Mouse (Mus musculus) intestine, postnatal 0 days (tissue): ENCODE measurements at regions not wholly inside any gene's neighbourhood (a gene's known extent, or its start where the extent isn't known, plus 50 kb on each side); places are given as distances from the start of the nearest gene placed in this dataset.

Experiments used
- ATAC-seq: fragments of 200-750 bp; cut with Nextera tagmentation; 2 replicates; pipeline ENCODE4 v1.8.0; 2017; ENCODE audit warnings: mild to moderate bottlenecking, moderate TSS enrichment, moderate library complexity
- H3K27ac ChIP-seq: fragments of 300-500 bp; sonication (generic); 2 replicates; pipeline ENCODE4 v1.5.1; 2014; ENCODE audit warnings: mild to moderate bottlenecking, low read depth, low read length, moderate library complexity
- H3K27me3 ChIP-seq: fragments of 300-500 bp; sonication (generic); replicated peaks from 2 replicates; pipeline ENCODE4 v1.6.1; 2014; ENCODE audit warnings: low read length, mixed read lengths; ENCODE audit not compliant: control insufficient read depth, insufficient read depth
- H3K36me3 ChIP-seq: fragments of 300-500 bp; sonication (generic); 2 replicates; pipeline ENCODE4 v1.6.1; 2014; ENCODE audit warnings: mild to moderate bottlenecking, moderate library complexity; ENCODE audit not compliant: control insufficient read depth, insufficient read depth
- H3K4me1 ChIP-seq: fragments of 300-500 bp; sonication (generic); replicated peaks from 2 replicates; pipeline ENCODE4 v1.6.1; 2014; ENCODE audit warnings: antibody characterized with exemption, low read length, mixed read lengths; ENCODE audit not compliant: control insufficient read depth, insufficient read depth
- H3K4me2 ChIP-seq: fragments of 300-500 bp; sonication (generic); replicated peaks from 2 replicates; pipeline ENCODE4 v1.6.1; 2014; ENCODE audit warnings: low read depth, mild to moderate bottlenecking, moderate library complexity
- H3K4me3 ChIP-seq: fragments of 300-500 bp; sonication (generic); 2 replicates; pipeline ENCODE4 v1.5.1; 2014; ENCODE audit warnings: low read depth, low read length
- H3K9ac ChIP-seq: fragments of 300-500 bp; sonication (generic); 2 replicates; pipeline ENCODE4 v1.6.1; 2014; ENCODE audit warnings: mild to moderate bottlenecking, low read depth, low read length
- H3K9me3 ChIP-seq: fragments of 300-500 bp; sonication (generic); 2 replicates; pipeline ENCODE4 v1.6.1; 2016; ENCODE audit warnings: mixed run types; ENCODE audit not compliant: control insufficient read depth
- CTCF ChIP-seq: sonication (generic); IDR thresholded peaks from 2 replicates; pipeline ENCODE4 v1.5.1; 2016; ENCODE audit warnings: low read depth, mild to moderate bottlenecking, control low read depth, antibody characterized with exemption, moderate library complexity
- WGBS: fragments of 180-500 bp; shearing (Covaris S2); extraction: QIAGEN DNeasy Blood & Tissue Kit; methylation state at CpG from one replicate; pipeline ENCODE4 v1.1.7; 2014; 5-methylcytosine and 5-hydroxymethylcytosine counted together

DNA sequence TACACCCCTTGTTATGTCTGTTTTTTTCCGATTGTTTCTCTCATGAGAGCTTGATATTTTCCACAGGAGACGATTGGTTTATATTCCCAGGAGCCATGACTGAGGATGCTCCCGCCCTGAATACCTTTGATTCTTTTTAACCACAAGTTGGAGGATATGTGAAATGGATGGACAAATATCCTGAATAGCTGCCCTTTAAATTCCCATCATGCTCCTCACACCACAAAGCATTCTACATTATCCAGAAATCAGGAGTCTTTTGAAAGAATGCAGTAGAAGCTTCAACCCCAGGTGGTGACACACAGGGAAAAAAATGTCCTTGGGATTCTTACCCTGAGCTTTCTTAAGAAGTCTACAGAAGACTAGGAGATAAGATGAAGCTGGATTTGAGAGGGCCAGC, 727.9 kb downstream of the Inhba start:
- Histone ChIP-seq H3K9ac (no peak overlapping the region), H3K27me3 (no peaks in the 10 kb centered on the region), H3K4me2 (no peak overlapping the region), H3K9me3 (no peaks in the 10 kb centered on the region), H3K36me3 (no peaks in the 10 kb centered on the region), H3K4me1 (no peaks in the 10 kb centered on the region), H3K27ac (no peak overlapping the region), H3K4me3 (no peak overlapping the region)
- 85% methylated on average over 3 of the region's 3 CpGs for WGBS
- ATAC-seq, result no peak
- TF ChIP-seq CTCF, result no peak

DNA sequence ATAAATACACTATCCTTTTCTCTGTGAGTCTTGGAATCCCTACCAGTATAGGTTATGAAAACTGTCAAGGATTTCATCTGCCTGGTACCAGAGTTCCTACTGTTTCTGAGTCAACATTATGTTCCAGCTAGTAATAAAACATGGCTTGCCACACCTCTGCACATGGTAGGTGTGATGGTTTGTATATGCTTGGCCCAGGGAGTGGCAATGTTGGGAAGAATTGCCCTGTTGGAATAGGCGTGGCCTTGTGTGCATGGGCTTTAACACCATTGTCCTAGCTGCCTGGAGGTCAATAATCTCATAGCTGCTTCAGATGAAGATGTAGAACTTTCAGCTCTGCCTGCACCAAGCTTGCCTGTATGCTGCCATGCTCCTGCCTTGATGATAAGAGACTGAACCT, 732.6 kb downstream of the Inhba start:
- WGBS, result 76% methylated on average over 1 of the region's 1 CpGs
- Histone ChIP-seq H3K9ac (no peak overlapping the region), H3K27me3 (no peaks in the 10 kb centered on the region), H3K4me1 (no peaks in the 10 kb centered on the region), H3K4me3 (no peak overlapping the region), H3K36me3 (no peaks in the 10 kb centered on the region), H3K9me3 (no peaks in the 10 kb centered on the region), H3K27ac (no peak overlapping the region), H3K4me2 (no peak overlapping the region)
- TF ChIP-seq CTCF, result no peak
- ATAC-seq, result no peak

DNA sequence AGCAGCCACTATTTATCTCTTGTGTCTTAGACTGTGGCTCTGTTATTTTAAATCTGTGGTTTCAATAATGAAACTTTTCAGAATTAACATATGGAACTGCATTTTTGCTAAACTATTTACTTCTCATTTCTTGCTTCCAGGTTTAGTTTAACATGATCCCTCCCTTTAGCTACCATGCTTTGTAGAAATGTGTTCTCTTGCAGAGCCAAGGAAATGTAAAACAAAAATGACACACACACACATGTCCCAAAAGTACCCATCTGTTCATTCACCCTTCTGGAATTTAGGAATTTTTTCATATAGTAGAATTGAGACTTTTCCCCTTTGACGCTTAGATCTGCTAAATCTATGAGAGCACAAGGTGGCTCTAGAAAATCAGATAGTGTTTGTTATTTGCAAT, 734.0 kb downstream of the Inhba start:
- ATAC-seq, result no peak
- Histone ChIP-seq H3K9me3 (no peaks in the 10 kb centered on the region), H3K4me1 (no peaks in the 10 kb centered on the region), H3K9ac (no peak overlapping the region), H3K36me3 (no peaks in the 10 kb centered on the region), H3K27ac (no peak overlapping the region), H3K4me2 (no peak overlapping the region), H3K4me3 (no peak overlapping the region), H3K27me3 (no peaks in the 10 kb centered on the region)
- no peak for TF ChIP-seq CTCF
- 85% methylated on average over 1 of the region's 1 CpGs for WGBS

DNA sequence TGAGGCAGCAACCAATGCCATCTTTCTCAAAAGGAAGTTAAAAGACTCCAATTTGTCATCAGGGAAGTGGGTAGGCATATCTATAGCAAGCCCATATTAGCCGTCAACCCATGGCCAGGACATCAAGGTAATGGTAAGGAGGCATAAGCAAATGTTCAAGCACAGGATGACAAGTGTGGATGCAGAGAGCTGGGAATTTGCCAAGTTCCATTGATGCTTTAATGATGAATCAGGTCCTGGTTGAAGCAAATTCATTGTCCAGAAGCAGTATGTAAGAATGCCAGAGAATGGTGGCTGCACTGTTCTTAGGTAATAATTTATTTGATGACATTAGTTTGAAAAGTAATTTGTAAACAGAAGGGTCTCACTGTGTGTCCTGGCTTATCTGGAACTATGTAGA, 734.8 kb downstream of the Inhba start:
- H3K4me1 ChIP-seq, result no peaks in the 10 kb centered on the region
- no peaks in the 10 kb centered on the region for H3K27me3 ChIP-seq
- ATAC-seq, result no peak
- no peak overlapping the region for H3K9ac ChIP-seq
- WGBS, result 83% methylated on average over 1 of the region's 1 CpGs
- no peak for TF ChIP-seq CTCF
- H3K4me3 ChIP-seq, result no peak overlapping the region
- no peaks in the 10 kb centered on the region for H3K9me3 ChIP-seq
- H3K4me2 ChIP-seq, result no peak overlapping the region
- no peak overlapping the region for H3K27ac ChIP-seq
- H3K36me3 ChIP-seq, result no peaks in the 10 kb centered on the region

DNA sequence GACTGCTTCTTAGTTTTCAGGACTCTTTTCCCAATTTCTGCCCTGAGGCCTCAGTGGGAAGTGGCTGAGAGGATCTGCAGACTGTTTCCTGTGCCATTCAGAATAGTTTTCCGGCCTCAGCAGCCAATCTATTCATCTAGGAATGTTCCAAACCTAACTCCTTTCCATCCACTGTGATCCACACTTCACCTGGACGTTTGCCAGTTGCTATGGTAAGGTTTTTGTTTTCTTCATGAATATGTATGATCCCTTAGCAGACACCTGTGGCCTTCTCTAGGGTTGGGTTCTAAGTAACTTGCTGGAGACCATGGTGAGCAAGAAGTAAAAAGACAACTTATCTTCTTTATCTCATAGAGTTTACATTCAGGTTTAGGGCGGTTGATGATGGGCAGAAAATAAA, 744.6 kb downstream of the Inhba start:
- Histone ChIP-seq H3K27me3 (no peaks in the 10 kb centered on the region), H3K4me1 (no peaks in the 10 kb centered on the region), H3K4me2 (no peak overlapping the region), H3K9ac (no peak overlapping the region), H3K27ac (no peak overlapping the region), H3K4me3 (no peak overlapping the region), H3K36me3 (no peaks in the 10 kb centered on the region), H3K9me3 (no peaks in the 10 kb centered on the region)
- TF ChIP-seq CTCF, result no peak
- ATAC-seq, result no peak
- 58% methylated on average over 3 of the region's 3 CpGs for WGBS

DNA sequence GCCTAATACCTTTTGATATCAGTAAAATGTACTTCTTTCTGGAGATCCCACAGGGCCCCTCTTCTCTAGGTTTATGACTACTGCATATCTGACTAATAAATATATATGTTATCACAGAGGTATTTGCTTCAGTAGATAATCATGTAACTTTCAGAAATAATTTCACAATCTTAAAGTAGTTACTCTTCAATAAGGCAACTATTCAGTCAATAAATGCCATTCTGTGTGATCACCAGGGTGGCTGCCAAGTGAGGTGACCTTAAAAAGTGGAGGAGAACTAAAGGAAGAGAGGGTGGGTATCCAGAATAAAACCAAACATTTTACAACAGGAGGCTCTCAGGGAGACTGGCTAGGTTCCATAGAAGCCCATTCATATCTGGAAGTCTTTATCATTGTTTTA, 748.4 kb downstream of the Inhba start:
- H3K27ac ChIP-seq, result no peak overlapping the region
- H3K4me2 ChIP-seq, result no peak overlapping the region
- H3K4me1 ChIP-seq, result no peaks in the 10 kb centered on the region
- TF ChIP-seq CTCF, result no peak
- H3K9ac ChIP-seq, result no peak overlapping the region
- H3K9me3 ChIP-seq, result no peaks in the 10 kb centered on the region
- no peaks in the 10 kb centered on the region for H3K27me3 ChIP-seq
- H3K4me3 ChIP-seq, result no peak overlapping the region
- no peaks in the 10 kb centered on the region for H3K36me3 ChIP-seq
- ATAC-seq, result no peak

DNA sequence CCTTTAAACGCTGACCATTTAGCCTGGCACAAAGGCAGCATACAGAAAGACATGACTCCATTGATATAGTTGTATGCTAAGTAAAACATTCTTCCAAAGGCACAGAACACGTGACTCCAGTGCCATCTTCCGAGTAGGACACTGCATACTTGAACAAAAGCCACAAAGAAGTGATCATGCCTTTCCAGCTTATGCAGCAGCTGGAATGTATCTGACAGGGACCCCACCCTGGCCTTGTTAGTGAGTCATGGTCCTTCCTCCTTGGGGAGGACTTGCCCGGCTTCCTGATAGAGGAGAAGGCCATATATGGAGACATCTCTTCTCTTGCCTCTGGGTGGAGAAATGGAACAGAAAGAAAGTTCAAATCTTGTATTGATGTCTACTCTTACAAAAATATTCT, 749.8 kb downstream of the Inhba start:
- no peak for ATAC-seq
- Histone ChIP-seq H3K27ac (no peak overlapping the region), H3K36me3 (no peaks in the 10 kb centered on the region), H3K4me1 (no peaks in the 10 kb centered on the region), H3K9ac (no peak overlapping the region), H3K27me3 (no peaks in the 10 kb centered on the region), H3K4me2 (no peak overlapping the region), H3K9me3 (no peaks in the 10 kb centered on the region), H3K4me3 (no peak overlapping the region)
- WGBS, result 59% methylated on average over 4 of the region's 4 CpGs
- TF ChIP-seq CTCF, result no peak
